Mouse (Mus musculus): ENCODE measurements at regions not wholly inside any gene's neighbourhood (a gene's known extent, or its start where the extent isn't known, plus 50 kb on each side); places are given as distances from the start of the nearest gene placed in this dataset.

- no peak for ATAC-seq
- no peaks in the 10 kb centered on the region for H3K36me3 ChIP-seq
- H3K4me2 ChIP-seq (replicated peaks) = no peak overlapping the region
- H3K27me3 ChIP-seq = no peaks in the 10 kb centered on the region
- no peak overlapping the region for H3K9ac ChIP-seq (replicated peaks)
- H3K9me3 ChIP-seq = no peaks in the 10 kb centered on the region
- H3K27ac ChIP-seq = no peak overlapping the region
- WGBS = 87% methylated on average over 5 of the region's 5 CpGs
- H3K4me3 ChIP-seq (replicated peaks) = no peak overlapping the region
- H3K4me1 ChIP-seq (replicated peaks) = peaks cover 10% of the 10 kb centered on the region; the same call in 1 of the 2 replicates
Measured at GRCm38 (mm10) chr8:47769452-47769851, 52.5 kb upstream of the Cldn24 start.

GRCm38 (mm10) chr8:47768751-47769150 lies 53.2 kb upstream of the Cldn24 start:
- Histone ChIP-seq H3K4me2 (replicated peaks) (no peak overlapping the region), H3K4me1 (replicated peaks) (peaks cover 16% of the 10 kb centered on the region), H3K9me3 (no peaks in the 10 kb centered on the region), H3K4me3 (replicated peaks) (no peak overlapping the region), H3K9ac (replicated peaks) (no peak overlapping the region), H3K27ac (no peak overlapping the region), H3K27me3 (no peaks in the 10 kb centered on the region), H3K36me3 (no peaks in the 10 kb centered on the region)
- ATAC-seq = no peak
- 91% methylated on average over 8 of the region's 8 CpGs for WGBS

- WGBS = 53% methylated on average over 15 of the region's 15 CpGs
- H3K36me3 ChIP-seq = no peaks in the 10 kb centered on the region
- H3K4me3 ChIP-seq (replicated peaks) = no peak overlapping the region
- H3K4me1 ChIP-seq (replicated peaks) = peaks cover 19% of the 10 kb centered on the region
- no peak for ATAC-seq
- H3K27ac ChIP-seq = no peak overlapping the region
- H3K9me3 ChIP-seq = no peaks in the 10 kb centered on the region
- H3K27me3 ChIP-seq = peaks cover 5% of the 10 kb centered on the region; the same call in 1 of the 2 replicates
- H3K4me2 ChIP-seq (replicated peaks) = no peak overlapping the region
- H3K9ac ChIP-seq (replicated peaks) = no peak overlapping the region
Measured at GRCm38 (mm10) chr8:47764480-47764879, 50.7 kb upstream of the Cdkn2aip start.

GRCm38 (mm10) chr8:47764068-47764467 lies 50.3 kb upstream of the Cdkn2aip start:
- peaks cover 19% of the 10 kb centered on the region for H3K4me1 ChIP-seq (replicated peaks)
- 52% methylated on average over 11 of the region's 11 CpGs for WGBS
- no peaks in the 10 kb centered on the region for H3K9me3 ChIP-seq
- no peaks in the 10 kb centered on the region for H3K36me3 ChIP-seq
- no peak for ATAC-seq
- H3K9ac ChIP-seq (replicated peaks) = no peak overlapping the region
- 0 out of 2 replicates have a peak overlapping the region, but pooled peaks have one; percentile 28 for H3K4me2 ChIP-seq (replicated peaks)
- H3K27ac ChIP-seq = no peak overlapping the region
- peaks cover 5% of the 10 kb centered on the region; the same call in 1 of the 2 replicates for H3K27me3 ChIP-seq
- no peak overlapping the region for H3K4me3 ChIP-seq (replicated peaks)

All from midbrain, embryonic 13.5 days (tissue).